Mouse (Mus musculus) erythroblast, embryonic 14.5 days (primary cell): Measurements from ENCODE around the gene Serinc3.

ENCODE experiments used
- GATA1 ChIP-seq: IDR thresholded peaks from 2 replicates; pipeline ENCODE4 v1.6.1; 2012; ENCODE audit warnings: low read length, inconsistent platforms, mixed read lengths
- TAL1 ChIP-seq: IDR thresholded peaks from 3 replicates; pipeline ENCODE4 v1.6.1; 2012; ENCODE audit warnings: low read length, inconsistent platforms, mixed read lengths

DNA sequence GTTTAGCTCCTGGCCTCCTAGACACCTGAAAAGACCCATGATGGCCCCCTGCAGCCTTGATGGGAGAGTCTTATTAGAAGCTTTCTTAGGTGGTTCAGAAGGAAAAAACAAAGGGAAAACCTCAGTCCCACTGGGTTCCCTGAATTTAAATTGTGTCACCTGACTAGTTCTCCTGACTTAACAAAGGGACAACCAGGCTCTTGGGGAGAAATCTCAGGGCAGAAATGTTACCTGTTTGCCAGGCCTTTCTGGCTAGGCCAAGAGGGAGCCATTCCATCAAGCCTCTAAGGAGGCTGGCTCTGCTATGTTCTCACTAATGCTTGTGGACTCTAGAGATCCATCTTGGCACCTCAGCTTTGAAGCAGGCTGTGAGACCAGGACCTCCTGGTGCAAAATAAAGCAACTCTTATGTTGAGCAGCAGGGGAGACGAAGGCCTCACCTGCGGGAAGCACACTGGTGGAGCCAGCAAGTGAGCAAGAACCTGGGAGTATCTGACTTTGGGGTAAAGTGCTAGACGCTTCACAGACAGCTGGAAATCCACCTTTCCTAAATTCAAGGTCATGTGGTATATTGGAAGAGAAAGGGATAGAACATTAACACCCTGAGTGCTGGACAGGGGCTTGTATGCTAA lies 27.6 kb downstream of the Serinc3 start:
- no peak for TF ChIP-seq TAL1
- no peak for TF ChIP-seq GATA1
